Mouse (Mus musculus): ENCODE measurements around the gene Scamp5.
"Not testable (repeated sequence)": the region's sequence is repeated elsewhere in the genome, so short reads cannot be mapped to it uniquely, and the experiment has no call there.

- not testable (repeated sequence) for TF ChIP-seq POLR2A (IDR thresholded peaks at IDR 0.05; ENCODE audit: control insufficient read depth, extremely low read depth, insufficient read depth, low read length, poor library complexity); CTCF (IDR thresholded peaks at IDR 0.05; ENCODE audit: borderline replicate concordance, control insufficient read depth, extremely low read depth, insufficient read depth, low read length, poor library complexity)
These were observed 40.7 kb downstream of the Scamp5 start for GRCm38 (mm10) chr9:57427123-57427522.

Measured in thymus, adult 2 months (tissue).